Mouse (Mus musculus) cerebellum, adult 11 months (tissue): ENCODE data around the gene Fate1.
"Not testable (repeated sequence)": the region's sequence is repeated elsewhere in the genome, so short reads cannot be mapped to it uniquely, and the experiment has no call there.

Experiments
- DNase-seq: peaks from one replicate; pipeline ENCODE4 v3.0.0; 2022

Gene Fate1

DNA sequence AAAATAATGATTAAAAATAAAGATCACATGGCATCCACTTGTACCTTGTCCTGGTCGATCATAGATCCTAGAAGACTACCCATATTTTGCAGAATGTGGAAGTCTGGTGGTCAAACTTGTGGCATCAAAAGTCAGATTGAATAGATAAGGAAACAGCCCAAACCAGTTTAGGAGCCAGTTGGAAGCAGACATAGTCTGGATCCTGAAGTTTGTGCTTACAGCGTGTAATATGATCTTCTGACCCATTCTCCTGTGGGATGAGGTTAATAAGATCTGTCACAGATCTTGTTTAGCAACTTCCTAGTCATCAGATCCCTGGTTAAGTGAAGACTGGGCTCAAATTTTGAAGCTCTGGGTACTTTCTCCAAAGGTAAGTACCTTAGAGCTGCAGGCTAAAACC lies at the start of gene Fate1:
Gene Fate1 (plus strand): TSS at position 301 of the 400 bp plus-strand sequence.
- DNase-seq, result no peak

DNA sequence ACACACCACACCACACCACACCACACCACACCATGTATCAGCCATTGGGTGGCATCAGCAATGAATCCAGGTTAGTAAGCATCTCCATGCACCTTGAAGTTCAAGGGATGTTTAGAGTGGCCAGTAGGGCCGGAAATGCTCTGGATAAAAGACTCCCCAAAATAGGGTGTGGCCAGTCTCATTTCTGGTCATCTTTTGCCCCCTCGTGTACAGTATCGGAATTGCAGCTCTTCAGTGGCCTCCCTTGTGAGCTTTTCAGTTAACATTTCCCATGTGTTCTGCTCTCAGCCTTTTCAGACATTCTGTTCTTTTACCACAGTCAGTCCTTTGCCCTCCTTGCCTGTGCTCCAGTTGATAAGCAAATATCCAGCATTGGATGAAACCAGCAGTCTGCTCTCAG lies 26.2 kb upstream of the Fate1 start:
- peak; percentile 15 for DNase-seq

DNA sequence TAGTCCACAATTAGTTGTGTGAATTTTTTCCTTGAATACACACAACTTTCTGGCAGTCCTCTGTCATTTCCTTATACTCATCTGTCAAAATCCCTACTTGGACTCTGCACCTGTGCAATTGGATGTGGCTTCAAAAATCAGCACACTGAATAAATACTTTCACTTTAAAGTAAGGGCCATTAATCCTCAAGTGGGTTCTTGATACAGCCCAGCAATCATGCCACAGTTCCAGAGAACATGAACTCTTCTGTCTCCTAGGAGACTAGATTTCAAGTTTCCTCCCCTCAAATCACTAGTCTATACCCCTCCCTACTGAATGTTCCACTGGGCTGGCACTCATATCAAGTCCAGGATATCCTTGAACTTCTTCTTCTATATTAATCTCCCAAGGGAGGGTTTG lies 14.4 kb upstream of the Fate1 start:
- DNase-seq, result no peak

DNA sequence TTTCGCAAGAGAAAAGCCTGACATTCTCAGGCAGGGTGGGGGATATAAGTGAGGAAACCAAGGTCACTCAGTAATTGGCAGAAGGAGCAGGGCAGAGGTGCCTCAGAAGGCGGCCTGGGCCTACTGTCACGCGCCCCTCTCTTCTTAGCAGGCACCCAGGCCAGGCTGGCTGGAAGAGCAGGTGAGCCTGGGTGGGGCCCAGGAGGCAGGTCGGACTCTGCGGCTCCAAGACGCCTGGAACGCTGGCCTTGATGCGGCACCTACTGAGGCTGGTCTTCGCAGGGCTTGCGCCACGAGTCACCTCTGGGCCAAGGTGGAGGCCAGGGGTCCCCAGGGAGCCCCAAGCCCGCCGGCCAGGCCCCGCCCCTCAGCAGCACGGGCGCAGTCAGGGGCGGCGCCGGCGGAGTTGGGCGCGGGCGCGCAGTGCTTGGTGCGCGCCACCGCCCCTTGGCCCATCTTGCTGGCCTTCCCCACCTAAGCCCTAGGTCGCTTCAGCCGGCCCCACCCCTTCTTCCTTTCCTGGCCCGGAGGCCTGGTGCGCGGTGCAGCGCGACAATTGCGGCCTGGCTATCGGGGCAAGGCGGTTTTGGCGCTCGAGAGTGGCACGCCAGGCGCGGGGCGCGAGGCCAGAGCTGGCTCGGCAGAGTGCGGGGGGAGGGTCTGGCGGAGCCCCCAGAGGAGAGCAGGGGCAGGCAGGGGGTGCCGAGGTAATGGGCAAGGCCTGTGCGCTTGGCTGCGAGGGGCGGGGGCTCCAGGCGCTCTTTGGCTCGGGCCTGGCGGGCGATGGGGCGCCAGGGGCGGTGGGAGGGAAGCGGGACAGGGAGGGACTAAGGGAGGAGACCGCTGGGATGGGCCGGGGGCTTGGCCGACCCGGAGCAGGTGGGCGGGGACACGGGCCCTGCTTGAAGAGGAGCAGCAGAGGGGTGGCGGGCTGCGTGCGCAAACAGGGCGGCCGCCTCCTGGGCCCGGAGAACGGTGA lies 10.4 kb upstream of the Fate1 start, which contains the start of gene Prrg3:
Gene Prrg3 (plus strand): TSS at position 552 of the 979 bp plus-strand sequence.
- peak; percentile 20 for DNase-seq

DNA sequence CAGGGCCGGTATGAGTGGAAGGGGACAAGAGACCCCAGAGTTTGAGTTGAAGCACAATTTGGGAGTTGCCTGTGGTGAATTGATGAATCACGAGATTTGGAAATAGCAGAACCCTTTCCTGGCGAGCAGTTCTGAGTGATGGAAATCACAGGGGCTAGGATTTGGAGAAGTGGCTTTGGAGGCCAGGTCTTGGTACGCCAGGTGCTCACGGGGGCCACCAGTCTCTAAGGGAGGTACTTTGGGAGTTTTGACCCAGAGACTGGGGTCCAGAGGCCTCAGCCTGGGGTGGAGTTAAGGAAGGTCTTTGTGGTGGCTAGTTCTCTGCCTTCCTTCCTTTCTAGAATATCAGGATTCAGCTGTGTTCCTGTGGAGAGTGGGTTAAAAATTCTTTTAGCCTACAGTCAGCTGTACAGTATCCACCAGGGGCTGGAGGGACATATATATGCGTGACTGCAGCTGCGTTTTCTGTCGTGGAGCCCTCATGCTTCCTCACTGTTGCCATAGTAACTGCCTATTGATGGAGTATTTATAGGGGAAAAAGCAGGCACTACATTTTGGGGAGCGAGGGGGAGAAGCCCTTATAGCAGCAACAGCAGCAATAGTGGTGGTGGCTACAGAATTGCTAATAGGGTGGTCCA lies 9.4 kb upstream of the Fate1 start:
- DNase-seq, result no peak

DNA sequence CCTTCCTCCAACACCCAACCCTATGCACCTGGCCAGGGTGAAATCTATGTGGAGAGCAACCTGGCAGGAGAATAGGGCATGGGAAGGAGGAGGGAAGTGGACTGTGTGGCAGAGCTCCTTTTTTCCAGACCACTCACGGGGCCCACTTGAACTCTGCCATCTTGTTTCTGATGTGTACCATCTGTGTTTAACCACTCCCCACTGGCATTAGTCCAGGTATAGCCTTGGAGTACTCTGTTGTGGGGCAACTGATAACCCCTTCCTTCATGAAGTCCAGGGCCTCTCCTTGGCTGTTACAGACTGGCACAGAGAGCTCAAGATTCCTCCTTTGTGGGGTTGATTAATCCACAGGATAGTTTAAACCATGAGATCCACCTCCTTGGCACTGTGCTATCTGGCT lies 4.6 kb upstream of the Fate1 start:
- no peak for DNase-seq

DNA sequence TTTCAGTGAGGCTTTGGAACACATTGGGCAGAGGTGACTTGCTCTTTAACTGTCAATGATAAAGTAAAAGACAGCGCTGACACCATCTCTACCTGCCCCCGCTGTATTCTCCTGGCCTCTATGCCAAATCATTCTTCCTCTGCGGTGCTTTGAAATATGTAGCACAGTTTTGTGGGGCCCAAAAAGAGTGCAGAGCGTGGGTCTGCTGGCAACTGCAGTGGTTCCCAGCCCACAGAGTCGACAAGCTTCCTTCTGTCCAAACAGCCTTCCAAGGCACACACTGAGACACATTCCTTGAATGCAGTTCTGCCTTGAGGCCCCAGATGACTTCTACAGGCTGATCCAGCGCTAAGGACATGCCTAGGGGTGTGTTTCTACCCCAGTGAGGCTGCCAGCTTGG lies 4.0 kb upstream of the Fate1 start:
- no peak for DNase-seq

DNA sequence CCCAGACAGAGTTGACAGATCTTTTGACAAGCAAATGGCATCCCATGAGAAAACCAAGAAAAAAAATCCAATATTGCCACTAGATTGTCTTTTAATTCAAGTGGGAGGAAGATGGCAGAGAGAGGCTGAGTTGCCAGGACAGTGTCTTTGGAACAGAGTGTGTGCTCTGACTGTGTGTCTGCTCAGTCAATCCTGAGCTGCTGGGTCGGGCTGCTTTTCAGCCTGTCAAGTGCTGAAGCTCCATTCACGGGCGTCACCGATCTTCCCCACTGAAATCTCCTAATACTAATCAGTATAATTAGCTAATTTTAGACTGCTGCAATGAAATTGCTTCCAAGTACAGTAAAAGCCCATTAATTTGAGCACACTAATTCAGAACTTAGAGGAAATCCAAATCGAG lies 1.5 kb upstream of the Fate1 start:
- no peak for DNase-seq

DNA sequence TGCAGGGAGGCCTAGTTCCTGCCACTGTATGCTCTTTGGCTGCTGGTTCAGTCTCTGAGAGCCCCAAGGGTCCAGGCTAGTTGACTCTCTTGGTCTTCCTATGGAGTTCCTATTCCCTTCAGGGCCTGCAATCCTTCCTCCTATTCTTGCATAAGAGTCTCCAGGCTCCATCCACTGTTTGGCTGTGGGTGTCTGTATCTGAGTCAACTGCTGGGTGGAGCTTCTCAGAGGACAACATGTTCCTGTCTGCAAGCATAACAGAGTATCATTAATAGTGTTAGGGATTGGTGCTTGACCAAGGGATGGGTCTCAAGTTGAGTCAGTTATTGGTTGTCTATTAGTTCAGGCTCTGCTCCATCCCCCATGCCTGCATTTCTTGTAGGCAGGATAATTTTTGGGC lies 4.9 kb downstream of the Fate1 start:
- DNase-seq, result not testable (repeated sequence)

DNA sequence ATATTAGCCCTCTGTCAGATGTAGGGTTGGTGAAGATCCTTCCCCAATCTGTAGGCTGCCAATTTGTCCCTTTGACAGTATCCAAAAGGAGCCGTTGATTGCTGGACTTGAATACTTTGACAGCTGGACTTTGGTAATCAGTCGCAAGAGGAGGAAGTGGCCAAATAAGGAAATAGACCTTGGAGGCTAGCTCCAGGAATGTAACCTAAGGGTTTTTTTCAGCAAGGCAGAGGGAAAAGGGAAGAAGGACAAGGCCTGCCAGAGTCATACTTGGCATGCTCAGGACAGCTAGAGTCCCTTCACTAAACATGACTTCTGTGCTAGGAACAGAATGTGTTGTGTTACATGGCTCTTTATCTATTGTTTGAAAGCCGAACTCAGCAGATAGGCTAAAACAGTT lies 7.7 kb downstream of the Fate1 start:
- DNase-seq, result no peak

DNA sequence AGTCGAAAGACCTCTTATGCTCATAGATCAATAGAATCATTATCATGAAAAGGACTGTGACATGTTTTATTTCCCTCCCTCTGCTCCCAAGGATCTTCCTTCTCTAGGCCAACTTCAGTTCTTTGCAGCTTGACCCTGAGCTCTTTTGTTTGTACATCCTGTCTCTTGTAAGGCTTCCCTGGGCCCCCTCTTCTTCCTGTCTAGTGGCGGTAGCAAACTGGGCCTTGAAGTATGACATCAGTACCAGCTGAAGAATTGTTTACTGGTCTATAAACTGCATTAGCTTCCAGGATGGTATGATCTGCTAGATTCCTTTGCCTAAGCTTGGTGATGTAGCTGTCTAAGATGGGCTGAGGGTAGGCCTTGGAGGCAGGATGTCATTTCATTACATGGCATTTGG lies 8.5 kb downstream of the Fate1 start:
- DNase-seq, result no peak

DNA sequence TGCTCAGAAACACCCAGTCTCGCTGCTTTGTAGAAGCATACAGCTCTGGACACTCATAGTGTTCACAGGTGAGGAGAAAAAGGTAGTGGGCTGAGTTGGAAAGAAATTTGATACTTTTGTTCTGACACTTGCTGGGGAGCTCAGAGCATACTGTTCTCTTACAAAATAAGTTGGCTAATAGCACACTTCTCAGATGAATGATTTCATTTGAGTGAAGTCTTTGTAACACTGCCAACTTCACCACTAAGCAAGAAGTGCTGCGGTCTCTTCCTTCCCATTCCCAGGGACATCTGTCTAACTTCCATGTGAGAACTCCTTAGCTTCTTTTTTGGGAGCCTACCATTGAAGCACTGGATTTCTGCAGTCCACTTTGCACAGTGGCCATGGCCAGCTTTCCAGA lies 10.4 kb downstream of the Fate1 start:
- no peak for DNase-seq

DNA sequence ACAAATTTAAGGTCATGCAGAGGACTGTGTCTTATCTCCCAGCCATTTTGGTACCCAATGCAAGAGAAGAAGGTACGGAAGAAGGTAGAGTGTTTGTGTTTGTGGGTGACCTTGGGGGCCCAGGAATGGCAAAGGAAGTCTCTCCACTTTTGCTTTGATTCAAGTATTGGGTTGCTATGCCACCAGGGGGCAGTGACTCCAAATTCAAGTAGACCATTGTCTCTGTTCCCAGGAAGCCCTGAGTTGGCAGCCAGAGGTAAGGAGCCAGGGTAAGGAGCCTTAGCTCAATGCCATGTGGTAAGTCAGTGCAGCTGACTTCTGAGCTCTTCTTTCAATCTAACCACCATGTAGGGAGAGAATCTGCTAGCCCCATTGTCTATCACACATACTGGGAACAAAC lies 11.0 kb downstream of the Fate1 start:
- no peak for DNase-seq

DNA sequence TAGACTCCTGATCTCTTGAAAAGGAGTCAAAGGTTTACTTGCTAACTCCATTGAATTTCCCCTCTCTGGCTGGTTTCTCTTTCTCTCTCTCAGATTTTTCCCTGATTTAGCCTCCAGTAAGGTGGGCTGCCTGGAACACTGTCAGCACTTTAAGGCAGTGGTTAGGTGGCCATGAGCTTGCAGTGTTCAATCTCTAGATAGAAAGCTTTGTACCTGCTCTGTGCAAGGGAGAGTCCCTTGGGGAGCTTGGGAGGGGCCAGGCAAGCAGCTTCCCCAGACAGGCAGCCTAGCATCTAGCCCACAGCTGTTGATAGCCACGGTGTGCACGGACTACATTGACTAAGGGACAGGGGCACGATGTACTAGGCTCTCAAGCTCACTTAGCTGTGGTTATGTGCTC lies 18.8 kb downstream of the Fate1 start, which contains the start of gene Cnga2:
Gene Cnga2 (plus strand): TSS at position 301 of the 400 bp plus-strand sequence.
- no peak for DNase-seq

DNA sequence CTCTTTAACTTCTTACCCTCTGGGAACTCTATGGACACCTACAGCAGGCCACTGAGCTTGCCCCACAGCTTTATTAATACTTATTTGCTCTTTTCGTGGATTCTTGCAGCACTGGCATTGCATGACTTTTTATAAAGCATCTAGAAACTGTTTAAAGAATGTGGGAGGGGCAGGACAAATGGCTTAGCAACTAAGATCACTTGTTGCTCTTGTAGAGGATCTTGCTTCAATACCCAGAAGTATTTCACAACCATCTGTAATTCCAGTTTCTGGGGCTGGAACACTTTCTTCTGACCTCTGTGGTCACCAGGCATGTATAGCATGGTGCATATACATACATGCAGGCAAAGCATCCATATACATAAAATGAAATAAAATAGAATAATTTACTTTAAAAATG lies 23.2 kb downstream of the Fate1 start:
- DNase-seq, result no peak

DNA sequence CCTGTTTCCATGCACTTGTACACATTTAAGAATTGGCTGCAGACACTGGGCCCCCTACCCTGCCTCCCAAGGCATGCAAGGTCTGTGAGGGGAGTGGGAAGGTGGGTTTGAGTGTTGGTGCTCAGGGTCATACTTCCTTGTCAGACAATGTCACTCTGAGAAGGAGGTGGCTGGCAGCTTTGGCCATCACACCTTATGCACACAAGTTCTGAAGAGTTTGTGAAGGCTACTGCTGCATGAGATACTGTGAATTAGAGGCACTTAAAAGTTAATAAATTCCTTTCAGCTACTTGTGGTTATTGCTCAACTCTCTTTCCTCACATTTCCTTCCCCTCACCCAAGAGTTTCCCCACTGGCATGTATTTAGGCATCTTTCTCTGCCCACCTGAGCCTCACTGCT lies 37.1 kb downstream of the Fate1 start:
- no peak for DNase-seq

DNA sequence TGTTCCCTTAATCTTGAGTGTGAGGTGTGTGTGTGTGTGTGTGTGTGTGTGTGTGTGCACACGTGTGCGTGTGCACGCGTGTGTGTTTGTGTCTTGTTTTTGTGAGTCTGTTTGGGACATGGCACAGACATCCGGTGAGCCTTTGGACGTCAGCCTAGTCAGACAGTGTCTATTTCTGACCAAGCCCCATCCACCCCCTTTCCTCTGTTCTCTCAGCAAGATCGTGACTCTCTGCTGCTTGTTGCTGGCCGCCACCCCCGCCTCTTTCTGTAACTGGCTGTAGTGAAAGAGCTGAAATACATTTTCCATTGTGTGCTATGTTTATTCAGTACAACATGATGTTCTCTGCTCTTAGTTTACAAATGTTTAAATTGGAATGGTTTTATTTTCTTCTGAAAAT lies 39.5 kb downstream of the Fate1 start:
- no peak for DNase-seq

DNA sequence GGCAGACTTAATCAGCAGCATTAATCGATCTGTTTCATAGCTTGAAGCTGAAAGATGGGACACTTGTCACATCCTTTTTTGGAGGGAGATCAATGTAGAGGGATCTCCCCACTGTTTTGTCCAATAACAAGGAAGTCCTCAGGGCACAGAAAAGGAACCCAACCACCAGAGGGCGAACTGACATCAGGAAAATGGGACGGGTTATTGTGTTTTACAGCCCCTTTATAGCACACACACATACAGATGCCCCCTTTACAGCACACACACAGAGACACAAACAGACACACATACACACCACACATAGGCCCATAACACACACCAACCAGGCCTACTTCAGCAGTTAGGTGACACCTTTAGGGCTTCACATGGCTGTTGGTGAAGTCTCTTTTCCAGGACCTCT lies 40.0 kb downstream of the Fate1 start:
- DNase-seq, result no peak

DNA sequence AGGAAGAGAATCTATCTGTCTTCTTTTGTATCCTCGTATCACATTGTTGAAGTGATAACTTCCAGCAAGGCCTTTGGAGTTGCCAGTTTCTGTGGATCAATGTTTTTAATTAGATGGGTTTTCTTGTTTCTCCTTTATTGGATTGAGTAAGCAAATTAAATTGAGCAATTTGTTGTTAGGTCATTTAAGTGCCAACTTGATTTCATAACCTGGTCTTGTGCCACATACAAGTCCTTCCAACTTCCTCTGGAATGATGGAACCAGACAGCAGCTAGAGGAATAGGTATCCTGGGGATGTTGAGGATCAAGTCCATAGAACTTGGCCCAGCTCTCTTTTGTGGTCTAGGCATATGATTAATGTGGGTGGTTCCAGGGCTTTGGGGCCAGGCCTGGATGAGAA lies 49.5 kb downstream of the Fate1 start:
- no peak for DNase-seq

DNA sequence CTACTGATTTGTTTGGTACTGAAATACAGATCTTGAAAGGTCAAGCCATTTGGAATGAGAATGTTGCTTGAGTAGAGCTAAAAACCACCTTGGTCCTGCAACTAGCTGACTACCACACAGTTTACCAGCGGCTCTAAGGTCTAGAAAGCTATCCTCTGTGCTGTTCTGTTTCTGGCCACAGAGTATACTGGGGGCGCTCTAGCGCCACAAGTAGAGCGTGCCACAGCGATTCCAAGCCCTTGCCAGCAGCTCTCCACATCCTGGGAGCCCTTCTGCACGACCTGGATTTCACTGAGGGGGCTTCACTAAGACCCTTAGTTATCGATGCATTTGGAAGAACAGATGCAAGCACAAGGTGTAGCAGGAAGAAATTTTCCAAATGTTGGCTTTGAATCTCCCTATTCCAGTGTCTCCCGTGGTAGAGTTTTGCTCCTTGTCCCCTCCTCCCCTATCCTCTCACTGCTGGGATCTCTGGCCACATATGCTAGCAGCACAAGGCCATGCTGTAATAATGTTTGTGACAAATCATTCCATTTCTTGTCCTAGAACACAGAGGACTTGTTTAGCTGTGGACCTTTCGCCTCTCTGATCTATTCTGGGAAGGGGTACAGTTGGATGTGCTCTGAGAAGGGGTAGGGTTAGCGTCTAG lies 50.1 kb downstream of the Fate1 start:
- DNase-seq, result no peak

DNA sequence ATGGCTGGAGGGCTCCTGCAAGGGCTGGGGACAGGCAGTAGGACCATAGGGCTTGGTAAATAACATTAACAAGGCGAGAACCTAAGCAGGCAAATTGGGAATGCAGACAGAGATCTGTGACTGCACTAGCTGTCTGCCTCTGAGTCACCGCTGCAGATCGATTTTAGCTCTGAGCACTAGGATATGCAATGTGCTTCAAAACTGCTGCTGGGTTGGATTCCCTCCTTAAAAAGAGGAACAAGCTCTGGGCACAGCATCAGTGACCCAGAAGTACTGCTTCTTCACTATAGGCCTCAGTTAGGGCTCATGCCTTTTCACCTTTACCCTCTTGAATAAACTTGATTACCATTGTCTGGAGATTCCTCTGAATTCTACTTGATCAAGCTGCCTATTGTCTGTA lies 50.8 kb downstream of the Fate1 start:
- no peak for DNase-seq
